11 mouse cellular contexts compared by ENCODE assay signal in genomic region chr3:122128999-122129493, GRCm38 (mm10).
DNase-seq lines count a peak whose midpoint lies in the region; ATAC-seq and TF ChIP-seq lines count a peak whose summit lies in the region.
"Had no signal": no experiment of that assay in that cellular context is flagged by ENCODE, and none has a peak within 500 bp of the region (broad histone marks: within the 10 kb centered on the region; RNA-seq: fewer than 3 reads in every experiment).

No protein-coding gene starts in this region.

- H3K9me3 ChIP-seq in heart, postnatal 0 days (replicated peaks; ENCODE audit: control insufficient read depth, low read length): no peaks in the 10 kb centered on the region
- H3K9me3 ChIP-seq in forebrain, embryonic 16.5 days (ENCODE audit: control insufficient read depth, low read length): no peaks in the 10 kb centered on the region
- no peaks in the 10 kb centered on the region for H3K9me3 ChIP-seq in midbrain, postnatal 0 days (ENCODE audit: low read length)
- H3K9me3 ChIP-seq: G1E; intestine, embryonic 15.5 days had no signal

- no peak overlapping the region for H3K4me2 ChIP-seq in heart, postnatal 0 days (ENCODE audit: low read depth, low read length)
- no peak overlapping the region for H3K4me2 ChIP-seq in forebrain, embryonic 16.5 days (ENCODE audit: low read length)
- H3K4me2 ChIP-seq in midbrain, postnatal 0 days (ENCODE audit: low read depth, low read length, poor library complexity, severe bottlenecking): peak overlapping the region; percentile 23; the same call in 1 of the 2 replicates
- H3K4me2 ChIP-seq: intestine, embryonic 15.5 days had no signal

- intact Hi-C loops in heart, postnatal 25 days (cut with DNase I): no loop called here
- intact Hi-C loops in left cerebral cortex, postnatal 36 days (cut with DNase I): no loop called here

- no peak for ATAC-seq in heart, postnatal 0 days (ENCODE audit: insufficient read depth, low read depth)
- ATAC-seq in forebrain, embryonic 16.5 days: peak; percentile 72
- peak; percentile 31; the same call in 1 of the 2 replicates for ATAC-seq in midbrain, postnatal 0 days (ENCODE audit: low FRiP score)
- ATAC-seq: intestine, embryonic 15.5 days had no signal

- DNase-seq in heart, postnatal 0 days (ENCODE audit: low spot score): peak; percentile 8
- DNase-seq in heart, postnatal 25 days (ENCODE audit: low spot score): no peak
- DNase-seq in adrenal gland, postnatal 36 days: peak; percentile 22 to 50
- DNase-seq in midbrain, postnatal 0 days (ENCODE audit: low spot score): peak; percentile 44
- DNase-seq in left cerebral cortex, postnatal 36 days (ENCODE audit: low spot score in 2 of 2): no peak
- no peak for DNase-seq in urinary bladder, postnatal 10 days (ENCODE audit: low spot score)
- DNase-seq: liver; thymus, adult 18-20 months had no signal

- H3K27ac ChIP-seq in heart, postnatal 0 days (ENCODE audit: low read depth): no peak overlapping the region
- H3K27ac ChIP-seq in forebrain, embryonic 16.5 days (ENCODE audit: low read length): no peak overlapping the region
- H3K27ac ChIP-seq in midbrain, postnatal 0 days (ENCODE audit: low read depth, low read length): no peak overlapping the region
- H3K27ac ChIP-seq: intestine, embryonic 15.5 days had no signal

- H3K4me1 ChIP-seq in heart, postnatal 0 days (ENCODE audit: control insufficient read depth, insufficient read depth): peaks cover 55% of the 10 kb centered on the region
- H3K4me1 ChIP-seq in forebrain, embryonic 16.5 days (replicated peaks; ENCODE audit: control insufficient read depth, insufficient read depth, low read length): no peaks in the 10 kb centered on the region
- H3K4me1 ChIP-seq in midbrain, postnatal 0 days (ENCODE audit: insufficient read depth, low read length): peaks cover 5% of the 10 kb centered on the region; the same call in 1 of the 2 replicates
- H3K4me1 ChIP-seq: intestine, embryonic 15.5 days had no signal

- TF ChIP-seq EP300 in heart, postnatal 0 days (IDR thresholded peaks at IDR 0.05; ENCODE audit: low read depth): no peak

- H3K9ac ChIP-seq in heart, postnatal 0 days (replicated peaks; ENCODE audit: low read depth, low read length): no peak overlapping the region
- no peak overlapping the region for H3K9ac ChIP-seq in forebrain, embryonic 16.5 days (replicated peaks; ENCODE audit: low read depth, low read length)
- H3K9ac ChIP-seq in midbrain, postnatal 0 days (replicated peaks; ENCODE audit: low read length, poor library complexity, severe bottlenecking): no peak overlapping the region
- H3K9ac ChIP-seq: intestine, embryonic 15.5 days had no signal

- WGBS in heart, postnatal 0 days: 29% methylated on average over 17 of the region's 17 CpGs
- 39% methylated on average over 17 of the region's 17 CpGs for WGBS in forebrain, embryonic 16.5 days
- 21% methylated on average over 17 of the region's 17 CpGs for WGBS in midbrain, postnatal 0 days

- H3K36me3 ChIP-seq in heart, postnatal 0 days (replicated peaks; ENCODE audit: control insufficient read depth, insufficient read depth, low read length): no peaks in the 10 kb centered on the region
- no peaks in the 10 kb centered on the region for H3K36me3 ChIP-seq in forebrain, embryonic 16.5 days (ENCODE audit: control insufficient read depth, insufficient read depth)
- H3K36me3 ChIP-seq in midbrain, postnatal 0 days (ENCODE audit: insufficient read depth, low read length): no peaks in the 10 kb centered on the region
- H3K36me3 ChIP-seq: G1E; intestine, embryonic 15.5 days had no signal

- no peak for TF ChIP-seq CTCF in heart, postnatal 0 days (IDR thresholded peaks at IDR 0.05; ENCODE audit: low read depth)
- no peak for TF ChIP-seq CTCF in midbrain, postnatal 0 days (IDR thresholded peaks at IDR 0.05)

- no peaks in the 10 kb centered on the region for H3K27me3 ChIP-seq in heart, postnatal 0 days (ENCODE audit: control insufficient read depth, insufficient read depth, low read length)
- no peaks in the 10 kb centered on the region for H3K27me3 ChIP-seq in forebrain, embryonic 16.5 days (replicated peaks; ENCODE audit: control insufficient read depth, insufficient read depth, low read length)
- no peaks in the 10 kb centered on the region for H3K27me3 ChIP-seq in midbrain, postnatal 0 days (ENCODE audit: insufficient read depth, low read length)
- H3K27me3 ChIP-seq: intestine, embryonic 15.5 days had no signal

- H3K4me3 ChIP-seq in heart, postnatal 0 days (ENCODE audit: low read depth, low read length): no peak overlapping the region
- no peak overlapping the region for H3K4me3 ChIP-seq in forebrain, embryonic 16.5 days (replicated peaks; ENCODE audit: low read length)
- no peak overlapping the region for H3K4me3 ChIP-seq in midbrain, postnatal 0 days (ENCODE audit: low read depth, low read length)
- H3K4me3 ChIP-seq: intestine, embryonic 15.5 days had no signal

Comparison
In these comparisons a context has a peak if more than half of its experiments do, and no peak if none do; other contexts are left out.
1. DNase-seq: peak in heart, postnatal 0 days (single experiment), adrenal gland, postnatal 36 days (2 of 2) and midbrain, postnatal 0 days (single experiment); none in heart, postnatal 25 days (single experiment), left cerebral cortex, postnatal 36 days (0 of 2) and urinary bladder, postnatal 10 days (single experiment).